Mouse (Mus musculus) embryo, embryonic 10.5 days (tissue): ENCODE results near the gene Itga10.
"Not testable (repeated sequence)": the region's sequence is repeated elsewhere in the genome, so short reads cannot be mapped to it uniquely, and the experiment has no call there.

Experiments
- DNase-seq: peaks from one replicate; pipeline ENCODE4 v3.0.0-alpha.2; 2015; ENCODE audit warnings: low spot score

The Itga10 gene

GRCm38 (mm10) chr3:96645018-96645649 is at the start of gene Itga10:
Gene Itga10, plus strand, starts transcription at chr3:96645584.
- peak; percentile 68 for DNase-seq

GRCm38 (mm10) chr3:96595661-96596060 is 49.7 kb upstream of the Itga10 start:
- DNase-seq = peak; percentile 16

- peak; percentile 26 for DNase-seq
Observed at GRCm38 (mm10) chr3:96596228-96596707, 49.1 kb upstream of the Itga10 start, which contains the start of gene Ankrd34a. Gene Ankrd34a, plus strand, starts transcription at chr3:96596636.

GRCm38 (mm10) chr3:96596855-96597254 is 48.5 kb upstream of the Itga10 start:
- DNase-seq = no peak

GRCm38 (mm10) chr3:96597435-96597891 is 47.9 kb upstream of the Itga10 start:
- DNase-seq = peak; percentile 63

- peak; percentile 88 for DNase-seq
Observed at GRCm38 (mm10) chr3:96598156-96599068, 47.0 kb upstream of the Itga10 start.

GRCm38 (mm10) chr3:96599069-96599393 is 46.4 kb upstream of the Itga10 start:
- DNase-seq = no peak

GRCm38 (mm10) chr3:96599411-96599810 is 46.0 kb upstream of the Itga10 start:
- DNase-seq = no peak

GRCm38 (mm10) chr3:96600639-96601250 is 44.6 kb upstream of the Itga10 start, which contains the start of gene Lix1l:
Gene Lix1l, plus strand, starts transcription at chr3:96601149.
- peak; percentile 98 for DNase-seq

GRCm38 (mm10) chr3:96601251-96601787 is 44.1 kb upstream of the Itga10 start:
- peak; percentile 81 for DNase-seq

- peak; percentile 38 for DNase-seq
Observed at GRCm38 (mm10) chr3:96601941-96602703, 43.3 kb upstream of the Itga10 start.

- DNase-seq = no peak
Observed at GRCm38 (mm10) chr3:96602704-96603084, 42.7 kb upstream of the Itga10 start.

GRCm38 (mm10) chr3:96603311-96603710 is 42.1 kb upstream of the Itga10 start:
- no peak for DNase-seq

- not testable (repeated sequence) for DNase-seq
Observed at GRCm38 (mm10) chr3:96606007-96606406, 39.4 kb upstream of the Itga10 start.

GRCm38 (mm10) chr3:96606618-96607017 is 38.8 kb upstream of the Itga10 start:
- no peak for DNase-seq

- DNase-seq = no peak
Observed at GRCm38 (mm10) chr3:96617941-96618340, 27.4 kb upstream of the Itga10 start.

- DNase-seq = no peak
Observed at GRCm38 (mm10) chr3:96623201-96623600, 22.2 kb upstream of the Itga10 start.

- peak; percentile 100 for DNase-seq
Observed at GRCm38 (mm10) chr3:96629729-96630600, 15.4 kb upstream of the Itga10 start, which contains the start of gene Rbm8a. Gene Rbm8a, plus strand, starts transcription at chr3:96629933.

GRCm38 (mm10) chr3:96632058-96632457 is 13.3 kb upstream of the Itga10 start:
- DNase-seq = no peak

- DNase-seq = no peak
Observed at GRCm38 (mm10) chr3:96634015-96634414, 11.4 kb upstream of the Itga10 start.
